Mouse (Mus musculus) limb, embryonic 12.5 days (tissue): Measurements from ENCODE around the gene Fam214b. TPM values are rescaled to one million over a fixed set of nuclear protein-coding genes. Genes with fewer than 3 reads are reported as not detected.
A peak's percentile ranks its signal among the peaks of the same experiment; 100 is the strongest.

Source experiments
- ATAC-seq: fragments of 200-750 bp; cut with Nextera tagmentation; 2 replicates; pipeline ENCODE4 v1.8.0; 2017; ENCODE audit warnings: low read depth, moderate TSS enrichment; ENCODE audit not compliant: insufficient number of reproducible peaks, insufficient read depth, low FRiP score, low TSS enrichment
- H3K27ac ChIP-seq: fragments of 300-500 bp; sonication (generic); 2 replicates; pipeline ENCODE4 v1.5.1; 2016; ENCODE audit warnings: mild to moderate bottlenecking, moderate library complexity
- H3K27me3 ChIP-seq: fragments of 300-500 bp; sonication (generic); 2 replicates; pipeline ENCODE4 v1.6.1; 2016; ENCODE audit warnings: mild to moderate bottlenecking, moderate library complexity
- H3K36me3 ChIP-seq: fragments of 300-500 bp; sonication (generic); 2 replicates; pipeline ENCODE4 v1.6.1; 2016; ENCODE audit warnings: mild to moderate bottlenecking, moderate library complexity
- H3K4me1 ChIP-seq: fragments of 300-500 bp; sonication (generic); replicated peaks from 2 replicates; pipeline ENCODE4 v1.6.1; 2016
- H3K4me2 ChIP-seq: fragments of 300-500 bp; sonication (generic); 2 replicates; pipeline ENCODE4 v1.6.1; 2016; ENCODE audit warnings: mild to moderate bottlenecking, moderate library complexity
- H3K4me3 ChIP-seq: fragments of 300-500 bp; sonication (generic); replicated peaks from 2 replicates; pipeline ENCODE4 v1.5.1; 2016; ENCODE audit warnings: mild to moderate bottlenecking
- H3K9ac ChIP-seq: fragments of 300-500 bp; sonication (generic); replicated peaks from 2 replicates; pipeline ENCODE4 v1.6.1; 2016; ENCODE audit warnings: mild to moderate bottlenecking, moderate library complexity
- H3K9me3 ChIP-seq: fragments of 300-500 bp; sonication (generic); 2 replicates; pipeline ENCODE4 v1.6.1; 2016; ENCODE audit warnings: mild to moderate bottlenecking, moderate library complexity
- WGBS: fragments of 180-500 bp; shearing (Covaris S2); methylation state at CpG from one replicate; pipeline ENCODE4 v1.1.7; 2016; 5-methylcytosine and 5-hydroxymethylcytosine counted together
- polyA plus RNA-seq: library from polyadenylated mRNA; unstranded; fragments of >200 nt; fragmentation: Nextera tagmentation; extraction: Ambion mirVana; gene quantifications from 2 replicates; pipeline ENCODE4 v1.2.1, GENCODE M21; 2016

Gene Fam214b
- polyA plus RNA-seq, 1 experiment from 2014 or later: 12.1 TPM

DNA sequence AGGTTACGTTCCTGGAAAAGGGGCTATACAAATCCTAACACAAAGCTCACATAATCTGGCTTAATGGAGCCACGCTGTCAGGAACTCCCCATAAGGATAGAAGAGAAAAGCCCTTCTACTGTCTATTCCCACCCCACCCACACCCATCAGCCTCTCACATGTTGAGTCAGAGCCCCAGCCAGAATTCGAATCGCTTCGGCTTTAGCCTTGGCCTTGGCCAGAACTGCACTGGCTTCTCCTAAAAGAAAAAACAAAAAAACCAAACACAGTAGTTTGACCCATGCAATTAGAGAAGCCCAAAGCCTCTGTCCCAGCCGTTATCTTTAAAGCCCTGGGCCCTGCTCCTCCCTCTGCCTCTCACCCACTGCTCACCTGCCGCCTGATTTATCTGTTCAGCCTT is 16.9 kb downstream of the Fam214b start:
- Histone ChIP-seq H3K27ac (no peak overlapping the region), H3K4me3 (no peak overlapping the region), H3K9ac (no peak overlapping the region), H3K4me1 (peaks cover 22% of the 10 kb centered on the region), H3K9me3 (no peaks in the 10 kb centered on the region), H3K36me3 (peaks cover 58% of the 10 kb centered on the region), H3K27me3 (no peaks in the 10 kb centered on the region), H3K4me2 (no peak overlapping the region)
- 91% methylated on average over 7 of the region's 7 CpGs for WGBS
- no peak for ATAC-seq

DNA sequence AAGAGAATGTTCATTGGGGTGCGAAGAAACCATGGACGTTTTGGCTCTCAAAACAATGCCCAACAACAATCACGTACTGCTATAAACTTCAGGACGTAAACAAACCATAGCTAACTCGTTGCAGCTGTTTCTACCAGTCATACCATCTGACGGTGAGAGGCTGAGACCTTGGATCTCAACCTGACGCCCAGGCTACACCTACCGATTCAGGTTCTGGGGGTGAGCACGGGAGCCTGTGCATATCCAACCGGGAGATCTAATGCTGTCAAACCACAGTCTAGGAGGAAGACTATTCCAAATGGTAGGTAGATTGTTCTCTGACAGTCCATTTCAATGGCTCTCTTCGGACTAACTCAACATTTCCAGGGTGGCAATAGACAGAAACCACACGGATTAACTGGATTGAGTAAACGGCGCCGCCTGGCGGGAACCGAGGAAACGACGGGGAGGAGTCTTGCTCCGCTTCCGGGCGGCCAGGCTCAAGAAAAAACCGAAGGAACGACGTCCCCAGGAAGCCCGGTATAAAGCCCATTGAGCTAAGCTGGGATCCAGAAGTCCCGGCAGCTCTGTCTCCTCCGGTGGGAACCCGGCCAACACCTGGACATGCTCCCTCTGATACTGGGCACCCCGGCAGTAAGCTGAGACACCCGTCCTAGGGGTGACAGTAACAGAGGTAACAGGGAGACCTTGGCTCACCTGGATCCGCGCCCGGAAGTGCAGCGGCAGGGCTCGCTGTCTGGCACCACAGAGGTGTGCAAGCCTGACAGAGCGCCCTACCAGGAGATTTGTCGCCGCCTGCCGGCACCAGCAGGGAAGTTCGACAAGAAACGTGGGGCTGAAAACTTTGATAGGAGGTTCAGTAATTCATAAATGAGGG is 20.7 kb downstream of the Fam214b start, which contains the start of gene Pigo:
Pigo (minus strand) TSS at position 736 of the 877 bp plus-strand sequence.
- H3K27me3 ChIP-seq: no peaks in the 10 kb centered on the region
- peaks cover 78% of the 10 kb centered on the region for H3K36me3 ChIP-seq
- peak within 1 kb of the TSS; percentile 61 for H3K4me3 ChIP-seq
- H3K9ac ChIP-seq: peak within 1 kb of the TSS; percentile 64
- WGBS: 7% methylated on average over 42 of the region's 42 CpGs
- H3K4me2 ChIP-seq: peak within 1 kb of the TSS; percentile 74
- peak within 1 kb of the TSS; percentile 88 for H3K27ac ChIP-seq
- H3K4me1 ChIP-seq: peaks cover 15% of the 10 kb centered on the region
- peak; percentile 86 for ATAC-seq
- H3K9me3 ChIP-seq: no peaks in the 10 kb centered on the region

DNA sequence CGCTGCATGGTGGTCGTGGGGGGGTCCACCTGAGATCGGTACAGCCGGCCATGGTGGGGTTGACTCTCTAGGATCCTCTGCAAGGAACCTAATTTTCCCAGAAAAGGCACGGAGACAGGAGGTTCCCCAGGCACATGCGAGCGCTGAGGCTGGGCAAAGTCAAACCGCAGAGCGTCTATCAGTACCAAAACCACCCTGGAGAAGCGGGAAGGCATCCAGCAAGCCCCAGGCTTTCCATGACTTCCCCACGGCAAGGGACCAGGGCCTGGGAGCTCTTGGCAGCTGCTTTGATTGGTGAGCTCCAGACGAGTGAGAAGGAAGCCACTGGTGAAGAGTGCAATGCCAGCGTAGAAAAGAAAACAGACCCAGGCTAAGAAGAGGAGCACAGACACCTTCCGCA is 21.3 kb downstream of the Fam214b start:
- H3K9ac ChIP-seq: peak overlapping the region; percentile 64; the same call in 1 of the 2 replicates
- 0 out of 2 replicates have a peak overlapping the region, but pooled peaks have one; percentile 20 for H3K27ac ChIP-seq
- H3K4me1 ChIP-seq: peaks cover 9% of the 10 kb centered on the region
- WGBS: 78% methylated on average over 14 of the region's 14 CpGs
- no peak for ATAC-seq
- H3K27me3 ChIP-seq: no peaks in the 10 kb centered on the region
- peak overlapping the region; percentile 74 for H3K4me2 ChIP-seq
- peaks cover 82% of the 10 kb centered on the region for H3K36me3 ChIP-seq
- no peaks in the 10 kb centered on the region for H3K9me3 ChIP-seq
- H3K4me3 ChIP-seq: peak overlapping the region; percentile 61

DNA sequence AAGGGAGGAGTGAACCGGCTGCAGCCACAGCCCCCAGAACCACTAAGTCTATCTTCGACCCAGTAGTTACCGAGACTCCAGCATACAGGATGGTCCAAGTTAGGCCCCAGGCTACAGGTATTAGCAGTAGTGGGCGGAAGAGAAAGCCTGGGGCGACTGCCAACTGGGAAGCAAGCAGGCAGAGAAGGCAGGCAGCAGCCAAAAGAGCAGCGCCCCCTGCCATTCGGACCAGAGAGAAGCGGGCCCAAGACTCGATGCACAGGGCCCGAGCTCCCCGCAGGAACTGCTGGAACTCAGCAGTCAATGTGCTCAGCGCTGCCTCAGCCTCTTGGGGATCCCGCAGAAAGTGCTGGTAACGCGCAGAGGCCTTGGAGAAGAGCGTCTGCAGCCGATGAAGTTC is 24.7 kb downstream of the Fam214b start:
- Histone ChIP-seq H3K4me1 (peaks cover 9% of the 10 kb centered on the region), H3K4me2 (no peak overlapping the region), H3K27me3 (no peaks in the 10 kb centered on the region), H3K36me3 (peaks cover 75% of the 10 kb centered on the region), H3K9ac (no peak overlapping the region), H3K4me3 (no peak overlapping the region), H3K27ac (no peak overlapping the region), H3K9me3 (no peaks in the 10 kb centered on the region)
- no peak for ATAC-seq
- 80% methylated on average over 17 of the region's 17 CpGs for WGBS

DNA sequence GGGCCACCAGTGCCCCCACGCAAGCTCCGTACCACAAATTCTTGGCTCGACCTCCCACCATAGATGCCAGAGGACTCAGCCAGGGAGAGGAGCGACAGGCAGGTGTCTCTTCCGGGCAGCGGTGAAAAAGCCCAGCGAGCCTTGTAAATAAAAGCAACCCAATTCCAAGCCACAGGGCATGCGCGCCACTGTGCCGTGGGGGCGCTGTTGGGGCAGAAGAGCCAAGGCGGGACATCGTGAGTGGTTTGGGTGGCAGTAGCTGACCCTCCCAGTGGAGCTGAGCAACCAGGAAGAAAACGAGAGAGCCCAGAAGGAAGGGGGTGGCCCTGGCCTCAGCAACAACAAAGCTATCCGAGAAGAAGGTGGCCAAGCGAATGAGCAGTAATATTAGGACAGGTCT is 25.1 kb downstream of the Fam214b start:
- no peaks in the 10 kb centered on the region for H3K27me3 ChIP-seq
- no peak for ATAC-seq
- H3K36me3 ChIP-seq: peaks cover 75% of the 10 kb centered on the region
- H3K9me3 ChIP-seq: no peaks in the 10 kb centered on the region
- no peak overlapping the region for H3K4me3 ChIP-seq
- 86% methylated on average over 16 of the region's 16 CpGs for WGBS
- H3K27ac ChIP-seq: no peak overlapping the region
- no peak overlapping the region for H3K9ac ChIP-seq
- no peak overlapping the region for H3K4me2 ChIP-seq
- H3K4me1 ChIP-seq: peaks cover 9% of the 10 kb centered on the region

DNA sequence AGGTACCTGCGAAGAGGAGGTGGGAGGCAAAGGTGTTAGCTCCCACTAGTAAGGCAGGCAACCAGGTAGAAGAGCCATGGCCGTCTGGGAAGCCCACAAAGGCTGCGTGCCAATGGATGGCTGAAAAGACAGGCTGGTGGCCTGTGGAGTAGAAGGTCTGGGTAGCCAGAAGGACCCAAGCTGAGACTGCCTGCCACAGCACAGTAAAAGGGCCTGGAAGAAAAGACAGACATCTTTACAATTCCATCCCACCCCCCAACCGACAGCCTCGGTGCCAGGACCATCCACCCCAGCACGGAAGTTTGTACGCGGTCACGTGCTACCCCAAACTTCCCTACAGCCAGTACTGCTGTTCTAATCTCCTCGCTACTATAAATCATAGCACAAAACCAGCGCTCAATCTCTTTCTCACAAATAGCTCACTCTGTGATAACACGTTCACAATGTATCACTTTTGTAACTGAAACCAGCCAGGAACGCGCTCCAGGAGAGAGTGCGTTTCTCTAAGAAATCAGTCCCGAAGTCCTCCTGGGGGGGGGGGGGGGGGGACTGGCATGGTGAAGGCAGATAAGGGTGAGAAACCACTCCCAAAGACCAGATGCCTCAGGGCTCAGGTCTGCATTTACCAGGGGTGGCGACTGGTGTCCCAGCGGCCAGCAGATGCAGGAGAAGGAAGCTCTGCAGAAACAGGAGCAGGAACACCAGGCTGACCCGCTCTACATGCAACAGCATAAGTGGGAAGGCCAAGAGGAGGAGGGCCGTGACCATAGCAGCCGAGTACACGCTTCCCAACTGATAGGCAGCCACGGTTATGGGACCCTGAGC is 26.2 kb downstream of the Fam214b start:
- H3K9me3 ChIP-seq: no peaks in the 10 kb centered on the region
- WGBS: 91% methylated on average over 23 of the region's 23 CpGs
- H3K4me3 ChIP-seq: no peak overlapping the region
- no peak overlapping the region for H3K4me2 ChIP-seq
- no peak for ATAC-seq
- H3K27ac ChIP-seq: no peak overlapping the region
- H3K36me3 ChIP-seq: peaks cover 75% of the 10 kb centered on the region
- no peak overlapping the region for H3K9ac ChIP-seq
- peaks cover 7% of the 10 kb centered on the region for H3K4me1 ChIP-seq
- no peaks in the 10 kb centered on the region for H3K27me3 ChIP-seq

DNA sequence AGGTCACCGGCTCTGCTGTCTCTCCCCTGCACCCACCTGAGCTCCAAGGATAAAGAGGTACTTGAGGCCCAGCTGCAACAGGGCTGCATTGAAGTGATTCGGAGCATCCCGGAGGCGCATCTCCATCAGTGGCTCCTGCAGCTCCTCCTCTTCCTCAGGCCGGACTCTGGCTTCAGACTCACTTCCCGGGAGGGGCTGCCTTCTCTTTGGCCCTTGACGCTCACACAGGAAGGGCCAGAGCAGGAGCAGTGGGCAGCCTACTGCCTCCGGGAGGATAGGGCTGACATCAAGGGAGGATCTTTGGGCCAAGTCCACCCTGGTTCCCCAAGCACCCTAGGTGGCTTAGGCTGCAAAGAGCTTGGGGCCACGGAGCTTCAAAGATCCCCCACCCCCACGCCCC is 26.8 kb downstream of the Fam214b start:
- Histone ChIP-seq H3K27me3 (no peaks in the 10 kb centered on the region), H3K4me2 (no peak overlapping the region), H3K4me1 (no peaks in the 10 kb centered on the region), H3K9me3 (no peaks in the 10 kb centered on the region), H3K9ac (no peak overlapping the region), H3K36me3 (peaks cover 70% of the 10 kb centered on the region), H3K4me3 (no peak overlapping the region), H3K27ac (no peak overlapping the region)
- ATAC-seq: no peak
- WGBS: 92% methylated on average over 10 of the region's 10 CpGs

DNA sequence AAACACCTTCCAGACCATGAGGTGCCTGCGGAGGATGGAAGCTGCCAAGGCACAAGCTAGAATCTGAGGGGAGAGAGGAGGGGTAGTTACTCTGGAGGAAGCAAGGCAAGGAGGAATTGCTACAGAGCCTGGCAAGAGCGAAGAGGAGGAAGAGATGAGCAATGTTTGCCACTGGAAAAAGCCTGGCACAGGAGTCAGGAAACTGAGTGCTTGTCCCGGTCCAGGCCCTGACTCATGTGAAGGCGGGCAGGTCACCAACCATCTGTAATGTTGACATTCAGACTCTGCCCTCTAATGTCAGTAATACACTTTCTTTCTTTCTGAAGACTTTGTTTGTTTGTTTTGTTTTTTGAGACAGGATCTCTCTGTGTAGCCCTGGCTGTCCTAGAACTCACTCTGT is 27.9 kb downstream of the Fam214b start:
- H3K36me3 ChIP-seq: peaks cover 61% of the 10 kb centered on the region
- WGBS: 95% methylated on average over 4 of the region's 4 CpGs
- no peaks in the 10 kb centered on the region for H3K4me1 ChIP-seq
- H3K27me3 ChIP-seq: no peaks in the 10 kb centered on the region
- no peak for ATAC-seq
- H3K9ac ChIP-seq: no peak overlapping the region
- H3K4me2 ChIP-seq: no peak overlapping the region
- H3K27ac ChIP-seq: no peak overlapping the region
- no peak overlapping the region for H3K4me3 ChIP-seq
- H3K9me3 ChIP-seq: no peaks in the 10 kb centered on the region

DNA sequence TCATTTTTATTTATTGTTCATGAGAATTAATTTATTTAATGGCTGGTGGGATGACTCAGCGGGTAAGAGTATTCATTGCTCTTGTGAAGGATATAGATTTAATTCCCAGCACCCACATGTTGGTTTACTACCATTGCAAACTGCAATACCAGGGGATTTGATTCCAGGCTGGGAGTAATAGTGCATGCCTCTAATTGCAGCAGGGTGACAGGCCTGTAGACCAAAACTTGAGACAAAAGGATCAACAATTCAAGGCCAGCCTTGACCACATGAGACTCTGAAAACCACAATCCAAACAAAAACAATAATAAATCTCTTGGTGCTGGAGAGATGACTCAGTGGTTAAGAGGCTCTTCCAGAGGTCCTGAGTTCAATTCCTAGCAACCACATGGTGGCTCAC is 33.9 kb downstream of the Fam214b start:
- no peak overlapping the region for H3K4me2 ChIP-seq
- H3K27me3 ChIP-seq: no peaks in the 10 kb centered on the region
- no peak overlapping the region for H3K9ac ChIP-seq
- no peak for ATAC-seq
- WGBS: 97% methylated on average over 1 of the region's 1 CpGs
- H3K27ac ChIP-seq: no peak overlapping the region
- H3K4me3 ChIP-seq: no peak overlapping the region
- no peaks in the 10 kb centered on the region for H3K36me3 ChIP-seq
- H3K4me1 ChIP-seq: peaks cover 17% of the 10 kb centered on the region
- H3K9me3 ChIP-seq: no peaks in the 10 kb centered on the region

DNA sequence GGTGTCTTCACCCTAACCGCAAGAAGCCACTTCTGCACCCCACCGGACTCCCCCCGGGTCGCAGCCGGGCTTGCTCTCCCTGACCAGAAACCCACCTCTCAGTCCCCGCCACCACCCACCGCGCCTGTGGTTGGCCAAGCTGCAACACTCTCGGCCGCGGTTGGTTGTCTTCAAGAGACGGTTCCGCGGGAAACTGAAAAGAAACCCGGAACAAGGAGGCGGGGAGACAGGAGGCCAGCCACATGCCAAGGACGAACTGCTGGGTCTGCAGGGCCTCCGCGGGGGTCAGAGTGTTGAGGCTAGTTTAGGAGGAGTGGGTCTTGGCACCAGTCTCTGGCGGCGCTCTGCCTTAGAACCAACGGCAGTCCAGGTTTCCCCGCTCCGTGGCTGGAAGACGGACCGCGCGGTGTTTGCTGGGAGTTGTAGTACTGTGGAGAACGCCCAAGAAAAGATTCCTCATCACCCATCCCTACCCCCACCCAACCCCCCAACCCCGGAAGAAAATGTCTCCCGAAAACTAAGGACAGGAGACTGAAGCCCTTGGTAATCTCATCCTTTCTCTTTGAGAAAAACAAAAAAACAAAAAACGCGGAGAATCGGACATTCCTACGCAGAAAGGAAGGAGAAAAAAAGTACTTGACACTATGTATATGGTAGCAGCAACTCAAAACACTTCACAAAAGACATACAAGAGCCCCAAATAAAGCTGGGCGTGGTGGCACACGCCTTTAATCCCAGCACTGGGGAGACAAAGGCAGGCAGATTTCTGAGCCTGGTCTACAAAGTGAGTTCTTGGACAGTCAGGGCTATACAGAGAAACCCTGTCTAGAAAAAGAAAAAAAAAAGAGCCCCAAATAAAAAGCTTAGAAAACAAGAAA is 35.6 kb downstream of the Fam214b start, which contains the start of gene Fancg:
Fancg (minus strand) TSS at position 346 of the 878 bp plus-strand sequence.
- peak; percentile 93 for ATAC-seq
- Histone ChIP-seq H3K27me3 (no peaks in the 10 kb centered on the region), H3K36me3 (peaks cover 14% of the 10 kb centered on the region), H3K9me3 (no peaks in the 10 kb centered on the region), H3K27ac (peak within 1 kb of the TSS; percentile 79; the same call in 1 of the 2 replicates), H3K4me3 (peak within 1 kb of the TSS; percentile 70), H3K4me2 (peak within 1 kb of the TSS; percentile 82), H3K9ac (peak within 1 kb of the TSS; percentile 69), H3K4me1 (peaks cover 17% of the 10 kb centered on the region)
- WGBS: 2% methylated on average over 37 of the region's 37 CpGs
